Mouse (Mus musculus) inflammation-experienced regulatory T-cells, adult 6 months (primary cell): ENCODE measurements around the gene Pls3. TPM values are rescaled to one million over a fixed set of nuclear protein-coding genes. Genes with fewer than 3 reads are reported as not detected.
"Not testable (repeated sequence)": the region's sequence is repeated elsewhere in the genome, so short reads cannot be mapped to it uniquely, and the experiment has no call there.

Experiments used
- ATAC-seq: one replicate; pipeline ENCODE4 v1.8.0; 2017
- polyA plus RNA-seq, 3 experiments: library from polyadenylated mRNA; unstranded; fragments of 100-300 nt; shearing (Covaris generic); gene quantifications; one replicate each; pipeline ENCODE4 v1.2.1; 2017

The Pls3 gene
- polyA plus RNA-seq, 3 experiments from 2014 or later = 0.72 to 7.2 (median 2.2) TPM

GRCm38 (mm10) chrX:75764794-75765328 lies 110.1 kb downstream of the Pls3 start:
- peak; percentile 10 for ATAC-seq

GRCm38 (mm10) chrX:75764135-75764793 lies 110.7 kb downstream of the Pls3 start:
- ATAC-seq = peak; percentile 80

GRCm38 (mm10) chrX:75759461-75759860 lies 115.5 kb downstream of the Pls3 start:
- ATAC-seq = not testable (repeated sequence)

GRCm38 (mm10) chrX:75759036-75759435 lies 115.9 kb downstream of the Pls3 start:
- not testable (repeated sequence) for ATAC-seq

GRCm38 (mm10) chrX:75757966-75758365 lies 117.0 kb downstream of the Pls3 start:
- not testable (repeated sequence) for ATAC-seq

GRCm38 (mm10) chrX:75754531-75754930 lies 120.5 kb downstream of the Pls3 start:
- ATAC-seq = not testable (repeated sequence)

GRCm38 (mm10) chrX:75750126-75750725 lies 124.8 kb downstream of the Pls3 start:
- not testable (repeated sequence) for ATAC-seq

- ATAC-seq = not testable (repeated sequence)
Measured at GRCm38 (mm10) chrX:75749312-75749711, 125.7 kb downstream of the Pls3 start.

- not testable (repeated sequence) for ATAC-seq
Measured at GRCm38 (mm10) chrX:75744466-75744865, 130.5 kb downstream of the Pls3 start.

- ATAC-seq = not testable (repeated sequence)
Measured at GRCm38 (mm10) chrX:75739464-75739863, 135.5 kb downstream of the Pls3 start.
